Mouse (Mus musculus): ENCODE results near the gene Spata1.

Spata1 gene

DNA sequence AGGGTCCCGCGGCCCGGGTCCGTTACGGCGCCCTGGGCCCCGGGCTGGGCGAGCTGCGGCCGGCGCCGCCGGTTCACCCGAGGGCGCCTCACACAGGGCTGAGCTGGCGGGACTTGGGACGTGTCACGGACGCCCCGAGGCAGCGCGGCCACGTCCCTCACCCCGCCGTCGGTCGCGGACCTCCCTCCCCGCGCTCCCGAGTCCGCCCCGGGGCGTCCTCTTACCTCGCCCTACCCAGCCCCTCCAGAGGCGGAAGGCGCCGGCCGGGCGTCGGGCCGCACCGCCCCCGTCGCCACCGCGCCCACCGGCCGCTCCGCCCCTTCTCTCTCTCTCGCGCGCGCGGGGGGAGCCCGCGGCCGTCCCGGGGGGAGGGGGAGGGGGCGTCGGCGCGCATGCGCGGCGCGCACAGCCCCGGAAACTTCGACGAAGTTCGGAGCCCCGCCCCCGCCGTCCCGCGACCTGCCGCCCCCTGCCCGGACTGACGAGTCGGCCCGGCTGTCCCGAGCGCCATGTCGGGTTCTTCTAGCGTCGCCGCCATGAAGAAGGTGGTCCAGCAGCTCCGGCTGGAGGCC lies at the start of gene Spata1, which contains the start of gene Gng5:
Gene Spata1 (minus strand): TSS at position 323 of the 572 bp plus-strand sequence.
Gene Gng5 (plus strand): TSS at position 377 of the 572 bp plus-strand sequence.
- DNase-seq (ENCODE audit: low read depth) = peak; percentile 70

DNA sequence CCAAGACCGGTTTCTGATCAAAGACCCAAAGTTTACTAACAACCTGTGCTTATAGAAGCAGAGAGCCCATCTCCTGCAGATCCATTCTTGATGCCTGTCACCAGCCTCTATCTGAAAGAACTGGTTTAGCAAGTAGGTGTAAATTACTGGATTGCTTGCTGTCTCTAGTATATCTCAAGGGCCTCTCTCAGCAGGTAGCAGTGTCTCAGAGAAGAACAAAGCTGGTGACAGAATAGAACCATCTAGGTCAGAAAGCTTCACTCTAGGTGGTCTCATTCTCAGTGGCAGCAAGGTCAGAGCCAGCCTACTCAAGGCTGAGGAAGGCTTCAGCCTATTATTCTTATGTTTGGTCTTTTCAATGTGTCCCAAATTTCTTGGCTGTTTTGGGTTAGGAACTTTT lies 44.1 kb upstream of the Spata1 start:
- no peak for DNase-seq (ENCODE audit: low read depth)

DNA sequence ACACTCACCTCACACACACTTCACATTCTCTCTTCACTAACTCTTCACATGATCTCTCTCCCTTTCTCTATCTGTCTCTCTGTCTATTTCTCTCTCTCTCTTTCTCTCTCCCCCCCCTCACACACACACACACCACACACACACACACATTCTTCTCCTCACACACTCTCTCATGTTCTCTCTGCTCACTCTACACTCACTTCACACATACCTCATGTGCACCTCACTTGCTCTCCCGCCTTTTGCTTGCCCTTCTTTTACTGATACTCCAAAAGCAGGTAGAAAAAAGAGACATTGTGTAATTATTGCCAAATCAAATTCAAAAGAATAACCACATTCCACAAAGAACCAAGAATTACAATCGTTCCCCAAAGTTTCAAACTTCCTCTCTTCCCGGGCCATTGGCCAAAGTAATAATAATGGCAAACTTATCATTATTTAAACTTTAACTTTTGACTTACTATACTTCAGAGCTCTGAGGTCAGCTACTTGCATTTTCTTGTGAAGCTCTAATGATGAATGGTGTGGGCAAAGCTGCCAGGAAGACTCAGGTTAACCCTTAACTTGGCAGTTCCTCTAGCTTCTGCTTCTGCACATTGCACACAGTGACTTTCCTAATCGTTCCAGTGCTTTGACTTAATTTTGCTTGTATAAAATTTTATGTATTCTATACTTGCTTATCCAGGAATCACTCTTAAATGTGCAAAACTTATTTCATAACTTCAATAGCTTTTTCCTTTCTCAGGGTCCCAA lies 41.1 kb upstream of the Spata1 start:
- DNase-seq (ENCODE audit: low read depth) = no peak

DNA sequence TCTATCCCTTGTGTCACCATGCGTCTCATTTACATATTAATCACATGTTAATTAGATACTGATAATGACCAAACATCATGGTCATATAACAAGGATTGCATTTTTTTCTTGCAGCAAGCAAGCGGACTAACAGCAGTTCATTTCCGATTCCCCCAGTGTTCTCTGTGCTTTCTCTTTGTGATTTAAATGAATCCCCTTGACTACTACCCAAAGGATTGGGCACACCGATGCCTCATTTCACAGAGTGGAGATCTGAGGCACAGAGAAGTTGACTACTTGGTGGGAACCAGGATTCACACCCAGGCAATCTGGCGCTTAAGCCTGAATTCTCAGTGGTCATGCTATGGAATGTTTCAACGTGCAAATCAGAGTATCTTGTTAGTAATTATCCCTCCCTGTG lies 35.4 kb upstream of the Spata1 start:
- DNase-seq (ENCODE audit: low read depth) = no peak

DNA sequence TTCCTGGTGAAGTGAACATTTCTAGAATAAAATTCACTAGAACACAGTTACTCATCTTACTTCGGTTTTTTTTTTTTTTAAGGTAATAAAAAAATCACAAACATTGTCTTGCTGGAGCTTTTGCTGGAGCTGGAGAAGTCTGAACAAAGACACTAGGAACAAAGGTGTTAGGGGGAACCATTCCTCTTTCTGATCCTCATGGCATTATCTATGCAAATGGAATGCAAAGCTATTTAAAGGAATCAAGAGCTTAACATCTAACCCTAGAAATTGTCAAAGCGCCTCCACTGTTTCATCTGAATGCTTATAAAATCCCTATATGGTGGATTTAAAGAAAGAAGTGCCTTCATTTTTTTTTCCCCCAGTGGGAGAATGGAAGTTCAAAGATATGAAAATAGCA lies 28.8 kb upstream of the Spata1 start:
- no peak for DNase-seq (ENCODE audit: low read depth)

DNA sequence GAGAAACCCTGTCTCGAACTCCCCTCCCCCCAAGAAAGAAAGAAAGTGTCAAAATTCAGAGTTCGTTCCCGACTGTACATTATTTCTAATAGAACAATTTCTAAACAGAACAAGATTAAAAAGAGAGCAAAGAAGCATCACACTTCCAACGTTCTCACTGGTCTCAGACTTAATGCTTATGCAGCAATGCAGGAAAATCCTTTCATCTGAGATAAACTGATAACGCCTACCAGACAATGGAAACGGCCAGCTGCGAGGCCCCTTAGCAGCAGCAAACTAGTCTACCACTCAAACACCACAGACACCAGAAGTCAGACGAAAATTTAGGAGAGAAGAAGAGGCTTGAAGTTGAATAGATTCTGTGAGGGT lies 22.1 kb upstream of the Spata1 start:
- no peak for DNase-seq (ENCODE audit: low read depth)

DNA sequence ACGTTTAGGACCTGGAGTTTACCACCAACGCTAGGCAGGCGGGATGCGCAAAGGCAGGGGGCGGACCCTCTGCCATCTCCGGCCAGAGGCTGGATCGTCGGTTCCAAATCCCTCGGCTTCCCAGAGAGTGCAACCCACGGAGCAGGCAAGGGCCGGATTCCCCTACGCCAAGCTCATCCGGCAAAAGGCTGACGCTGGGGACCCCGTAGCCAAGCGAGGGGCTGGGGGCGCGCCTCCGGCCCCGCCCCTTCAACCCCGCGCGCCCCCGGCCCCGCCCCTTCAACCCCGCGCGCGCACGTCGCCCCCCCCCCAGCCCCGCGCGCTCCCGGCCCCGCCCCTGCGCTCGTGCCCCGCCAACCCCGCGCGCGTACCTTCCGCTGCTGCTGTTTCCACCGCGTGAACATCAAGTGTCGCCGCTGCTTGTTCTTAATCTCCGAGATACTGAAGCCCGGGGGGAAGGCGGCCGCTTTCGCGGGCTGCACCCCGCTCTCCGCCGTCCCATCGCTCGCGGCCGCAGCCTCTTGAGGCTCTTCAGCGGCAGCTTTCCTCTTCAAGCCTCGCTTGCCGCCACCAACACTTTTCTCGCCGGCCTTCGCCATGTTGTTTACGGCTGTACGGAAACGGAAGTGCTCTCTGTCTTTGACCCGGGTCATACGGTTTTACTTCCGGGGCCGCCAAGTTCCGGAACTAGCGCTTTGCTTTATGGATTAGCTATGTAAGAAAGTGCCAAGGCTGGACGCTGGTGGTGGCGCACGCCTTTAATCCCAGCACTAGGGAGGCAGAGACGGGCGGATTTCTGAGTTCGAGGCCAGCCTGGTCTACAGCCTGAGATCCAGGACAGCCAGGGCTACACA lies 21.5 kb upstream of the Spata1 start, which contains the start of gene Rpf1:
Gene Rpf1 (minus strand): TSS at position 632 of the 854 bp plus-strand sequence.
- peak; percentile 88 for DNase-seq (ENCODE audit: low read depth)

DNA sequence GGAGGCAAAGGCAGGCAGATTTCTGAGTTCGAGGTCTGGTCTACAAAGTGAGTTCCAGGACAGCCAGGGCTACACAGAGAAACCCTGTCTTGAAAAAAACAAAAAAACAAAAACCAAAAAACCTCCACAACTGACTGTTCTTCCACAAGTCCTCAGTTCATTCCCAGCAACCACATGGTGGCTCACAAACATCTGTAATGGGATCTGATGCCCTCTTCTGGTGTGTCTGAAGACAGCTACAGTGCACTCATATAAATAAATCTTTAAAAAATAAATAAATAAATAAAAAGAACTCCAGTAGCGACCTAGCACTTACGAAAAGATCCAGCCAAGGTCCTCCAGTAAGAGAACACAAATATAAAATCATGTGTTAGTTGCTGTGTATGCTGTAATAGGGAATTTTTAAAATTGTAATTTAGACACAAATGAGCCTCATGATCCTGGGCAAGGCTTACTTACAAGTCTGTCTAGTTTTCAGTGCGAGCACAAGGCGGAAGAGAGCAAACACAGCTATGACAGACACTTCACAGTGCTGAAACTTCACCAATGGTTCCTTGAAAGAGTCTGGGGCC lies 20.8 kb upstream of the Spata1 start:
- no peak for DNase-seq (ENCODE audit: low read depth)

DNA sequence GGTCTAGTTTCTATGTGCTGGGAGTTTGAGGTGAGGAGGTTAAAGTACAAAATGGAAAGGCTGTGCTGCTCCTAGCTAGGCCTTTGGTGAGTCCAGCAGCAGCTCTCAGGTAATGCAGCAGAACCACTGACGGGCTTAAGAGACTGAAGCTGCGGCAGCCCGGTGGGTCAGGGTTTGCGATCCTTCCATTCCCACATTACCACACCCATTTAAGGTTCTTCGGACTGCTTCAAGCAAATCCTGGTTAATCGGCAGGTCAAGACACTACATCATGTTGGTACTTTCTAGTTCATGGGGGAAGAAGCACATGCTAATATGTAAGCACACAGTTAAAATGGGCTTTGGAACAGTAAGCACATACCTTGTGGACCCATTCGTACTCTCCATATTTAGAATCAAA lies 7.2 kb upstream of the Spata1 start:
- no peak for DNase-seq (ENCODE audit: low read depth)

DNA sequence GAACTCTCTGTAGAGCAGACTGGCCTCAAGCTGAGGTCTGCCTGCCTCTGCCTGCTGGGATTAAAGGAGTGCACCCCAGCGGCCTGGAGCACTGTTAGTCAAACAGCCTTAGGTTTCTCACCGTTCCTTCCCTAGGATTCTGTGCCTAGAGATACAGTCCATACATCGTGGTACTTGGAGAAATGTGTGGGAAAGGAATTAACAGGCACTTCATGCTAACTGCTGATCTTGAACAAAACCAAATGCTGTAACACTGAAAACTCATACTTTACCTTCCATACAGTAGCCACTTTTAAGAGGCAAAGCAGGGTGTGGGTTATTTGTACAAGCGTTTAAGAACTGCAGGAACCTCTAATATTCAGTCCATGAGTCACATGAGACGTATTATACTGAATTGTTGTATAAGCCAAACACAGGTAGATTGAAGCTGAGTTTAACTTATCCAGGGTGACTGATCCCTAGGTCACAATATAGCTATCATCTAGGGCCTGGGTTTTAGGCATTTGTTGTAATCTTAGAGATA lies 2.1 kb upstream of the Spata1 start:
- DNase-seq (ENCODE audit: low read depth) = no peak

DNA sequence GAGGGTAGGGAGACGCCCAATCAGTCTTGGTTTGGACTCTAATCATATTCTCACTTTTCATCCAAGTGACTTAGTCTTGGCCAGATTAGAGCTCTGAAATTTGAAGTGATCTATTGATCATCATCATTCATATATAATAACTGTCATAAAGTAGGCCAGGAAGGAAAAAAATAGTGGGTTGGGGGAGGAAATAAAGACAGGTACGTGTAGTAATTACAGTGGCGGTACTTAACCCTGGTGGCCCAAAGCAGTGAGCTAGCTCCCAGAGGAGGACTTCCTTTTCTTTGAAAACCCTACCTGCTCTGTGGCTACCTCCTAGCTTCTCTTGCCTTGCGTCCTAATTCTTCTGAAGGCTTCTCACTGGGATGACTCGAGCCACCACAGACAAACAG lies 1.3 kb upstream of the Spata1 start:
- DNase-seq (ENCODE audit: low read depth) = no peak

DNA sequence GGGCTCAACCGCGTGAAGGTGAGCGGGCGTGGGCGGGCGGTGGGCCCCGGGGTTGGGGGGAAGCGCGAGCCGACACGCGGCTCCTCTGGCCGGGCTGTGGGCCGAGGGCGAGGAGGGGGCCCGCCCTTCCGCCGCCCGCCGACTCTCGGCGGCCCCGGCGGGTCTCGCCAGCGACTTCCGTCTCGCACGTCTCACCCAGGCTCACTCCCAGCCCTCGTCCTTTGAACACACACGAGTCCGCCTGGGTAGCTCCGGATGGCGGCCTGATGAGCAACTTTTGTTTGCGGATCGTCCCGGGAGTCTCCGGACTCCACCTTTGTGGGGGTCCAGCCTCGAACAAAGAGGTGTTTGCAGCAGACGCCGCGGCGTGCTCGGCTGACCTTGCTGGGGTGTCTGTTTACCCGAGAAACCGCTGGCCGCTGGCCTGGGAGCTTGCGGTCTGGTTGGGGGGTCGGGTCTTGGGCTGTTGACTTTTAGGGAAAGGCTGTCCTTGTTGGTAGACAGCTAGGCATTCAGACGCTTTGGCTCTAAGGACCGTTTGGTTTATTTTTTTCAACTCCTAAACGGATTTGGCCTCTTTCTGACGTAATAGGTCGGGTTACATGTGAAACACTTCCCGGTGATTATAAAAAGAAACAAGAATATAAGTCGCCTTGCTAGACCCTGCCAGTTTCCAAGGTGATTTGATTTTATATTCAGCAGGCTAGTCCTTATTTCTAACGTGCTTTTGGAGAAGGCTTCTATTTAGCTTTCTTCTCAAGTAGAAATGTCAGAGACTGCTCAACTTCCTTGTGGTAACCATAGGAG lies 653 bp upstream of the Spata1 start:
- DNase-seq (ENCODE audit: low read depth) = no peak

DNA sequence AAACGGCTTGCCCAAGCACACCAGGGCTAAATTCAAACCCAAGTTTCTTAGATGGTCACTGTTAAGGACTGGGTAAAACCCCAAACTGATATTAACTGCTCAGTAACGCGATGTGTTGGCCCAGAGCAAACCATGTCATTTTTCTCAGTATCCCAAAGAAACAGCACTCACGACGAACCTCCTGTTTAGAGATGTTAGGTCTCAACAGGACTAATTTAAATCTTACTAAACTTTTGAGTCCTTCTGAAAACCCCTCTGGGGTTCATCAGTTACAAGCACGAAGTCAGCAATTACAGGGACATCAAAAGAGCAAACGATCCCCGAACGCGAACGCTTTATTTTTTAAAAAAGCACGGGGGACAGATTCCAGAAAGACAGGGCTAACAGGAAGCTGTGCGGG lies 564 bp downstream of the Spata1 start:
- DNase-seq (ENCODE audit: low read depth) = no peak

DNA sequence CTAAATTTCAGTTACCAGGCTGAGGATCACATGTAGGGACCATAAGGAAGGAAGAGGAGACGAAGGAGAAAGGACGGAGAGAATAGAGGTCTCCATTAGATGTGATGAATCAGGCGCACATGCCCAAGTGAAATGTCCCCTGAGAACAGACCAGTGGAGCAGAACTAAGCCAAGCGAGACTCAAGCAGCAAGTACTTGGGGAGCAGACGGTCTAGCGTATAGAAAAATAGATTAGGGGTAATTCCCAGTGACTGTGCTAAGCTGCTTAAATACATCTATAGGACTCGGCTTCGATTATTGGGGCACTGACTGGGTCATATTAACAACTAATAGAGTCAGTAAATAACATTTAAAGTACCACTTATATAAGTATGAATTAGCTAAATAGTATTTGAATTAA lies 4.6 kb downstream of the Spata1 start:
- no peak for DNase-seq (ENCODE audit: low read depth)

DNA sequence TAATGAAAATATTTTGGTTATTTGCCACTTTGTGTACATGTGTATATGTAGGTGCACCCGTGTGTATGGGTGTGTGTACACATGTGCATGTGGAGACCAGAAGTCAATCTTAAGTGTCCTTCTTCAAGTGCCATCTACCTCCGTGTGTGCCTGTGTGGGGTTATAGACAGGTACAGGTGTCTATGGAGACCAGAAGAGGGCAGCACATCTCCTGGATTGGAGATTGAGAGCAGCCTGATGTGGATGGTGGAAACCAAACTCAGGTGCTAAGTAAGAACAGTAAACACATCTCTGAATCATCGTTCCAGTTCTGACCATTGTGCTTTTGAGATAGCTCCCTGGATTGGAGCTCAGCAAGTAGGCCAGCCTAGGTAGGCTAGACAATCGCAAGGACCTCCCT lies 13.1 kb downstream of the Spata1 start:
- no peak for DNase-seq (ENCODE audit: low read depth)

DNA sequence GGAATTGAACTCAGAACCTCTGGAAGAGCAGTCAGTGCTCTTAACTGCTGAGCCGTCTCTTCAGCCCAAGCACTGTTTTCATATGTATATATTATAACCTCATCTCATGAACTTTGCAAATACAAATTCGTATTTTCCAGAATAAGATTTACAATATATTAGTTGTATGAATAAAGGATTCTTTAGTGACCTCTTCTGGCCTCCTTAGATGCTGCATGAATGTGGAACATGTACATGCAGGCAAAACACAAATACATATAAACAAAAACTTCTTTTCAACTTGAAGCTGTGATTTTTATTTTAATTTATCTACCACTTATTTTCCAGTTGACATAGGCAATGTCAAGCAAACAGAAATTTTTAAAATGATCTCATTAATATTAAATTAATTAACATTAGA lies 17.5 kb downstream of the Spata1 start:
- no peak for DNase-seq (ENCODE audit: low read depth)

DNA sequence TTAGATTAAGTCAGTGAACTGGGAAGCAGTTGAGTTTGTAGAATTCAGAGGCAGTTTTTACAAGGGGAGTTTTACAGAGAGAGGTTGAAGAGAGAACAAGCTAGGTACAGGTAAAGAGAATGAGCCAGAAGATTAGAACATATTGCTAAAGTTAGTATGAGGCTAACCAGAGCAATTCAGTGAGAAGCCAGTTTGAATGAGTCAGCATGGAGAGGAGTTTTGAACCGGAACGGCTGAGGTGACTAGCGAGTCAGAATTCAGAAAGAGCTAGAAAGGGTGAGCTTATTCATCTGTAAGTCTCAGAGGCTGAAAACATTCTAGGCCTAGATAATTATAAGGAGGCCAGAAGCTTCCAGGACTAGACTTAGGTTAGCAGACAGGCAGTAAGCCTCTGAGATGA lies 25.1 kb downstream of the Spata1 start:
- DNase-seq (ENCODE audit: low read depth) = no peak

DNA sequence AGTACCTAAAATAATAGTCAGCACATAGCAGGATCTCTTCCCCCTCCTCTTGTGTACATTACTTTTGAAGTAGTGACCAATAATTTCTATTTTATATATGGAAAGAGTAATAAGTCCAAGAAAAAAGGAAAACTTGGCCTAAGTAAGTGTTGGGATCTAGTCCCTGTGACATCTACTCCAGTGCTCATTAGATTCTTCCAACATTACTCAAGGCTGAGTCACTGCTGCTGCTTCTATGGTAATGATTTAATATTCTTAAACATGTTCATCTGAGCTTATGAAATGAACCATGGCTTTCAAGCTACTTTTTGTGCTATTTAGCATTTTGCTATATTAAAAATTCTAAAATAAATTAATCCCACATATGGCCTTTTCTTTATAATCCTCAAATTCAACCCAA lies 25.8 kb downstream of the Spata1 start:
- DNase-seq (ENCODE audit: low read depth) = no peak

DNA sequence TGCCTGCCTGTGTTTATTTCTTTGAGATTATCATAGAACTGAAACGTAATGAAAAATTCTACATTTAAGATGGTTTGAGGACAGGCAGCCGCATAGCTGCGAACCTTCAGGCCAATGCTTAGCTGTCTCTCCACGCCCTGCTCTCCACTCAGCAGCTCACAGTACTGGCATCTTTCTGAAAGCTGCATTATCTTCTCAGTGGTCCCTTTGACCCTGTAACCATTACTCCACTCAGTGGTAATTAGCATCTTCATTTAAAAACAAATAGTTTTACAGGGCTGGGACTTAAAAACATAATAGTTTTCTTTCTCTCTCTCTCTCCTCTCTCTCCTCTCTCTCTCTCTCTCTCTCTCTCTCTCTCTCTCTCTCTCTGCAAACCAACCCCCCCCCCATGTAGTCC lies 26.9 kb downstream of the Spata1 start:
- no peak for DNase-seq (ENCODE audit: low read depth)

DNA sequence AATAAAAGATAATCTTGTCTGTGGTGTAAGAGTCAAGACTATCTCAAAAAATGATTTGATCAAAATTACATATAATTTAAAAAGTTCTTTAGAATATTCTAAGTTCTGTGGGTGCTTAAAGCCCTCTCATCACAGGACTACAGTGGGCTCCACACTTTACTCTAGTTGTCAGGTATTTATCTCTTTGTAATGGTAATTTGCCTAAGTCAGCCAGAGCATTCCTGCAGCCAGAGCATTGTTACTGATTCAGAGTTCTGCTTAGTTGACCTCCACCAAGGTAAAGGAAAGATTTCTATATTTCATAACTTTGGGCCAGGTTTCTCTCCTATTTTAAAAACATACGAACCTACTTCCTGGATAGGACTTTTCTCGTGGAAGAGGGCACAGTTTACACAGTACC lies 30.3 kb downstream of the Spata1 start:
- no peak for DNase-seq (ENCODE audit: low read depth)

DNA sequence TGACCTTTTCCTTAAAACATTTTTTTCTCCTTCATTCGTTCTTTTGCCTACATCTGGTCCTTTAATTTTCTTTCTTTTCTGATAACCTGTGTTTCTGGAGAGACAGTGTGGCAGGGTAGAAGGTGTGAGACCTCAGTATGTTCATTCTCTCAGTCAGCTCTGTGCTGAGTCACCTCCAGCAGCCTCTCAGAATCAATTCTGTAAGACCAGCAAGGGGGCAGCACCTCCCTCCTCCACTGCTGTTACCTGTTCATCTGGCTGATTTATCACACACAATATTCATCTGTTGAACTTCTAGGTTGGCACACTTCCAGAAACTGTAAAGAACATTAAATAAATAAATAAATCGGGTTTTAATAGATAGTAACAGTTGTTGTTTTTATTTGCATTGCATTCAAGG lies 36.6 kb downstream of the Spata1 start:
- no peak for DNase-seq (ENCODE audit: low read depth)

DNA sequence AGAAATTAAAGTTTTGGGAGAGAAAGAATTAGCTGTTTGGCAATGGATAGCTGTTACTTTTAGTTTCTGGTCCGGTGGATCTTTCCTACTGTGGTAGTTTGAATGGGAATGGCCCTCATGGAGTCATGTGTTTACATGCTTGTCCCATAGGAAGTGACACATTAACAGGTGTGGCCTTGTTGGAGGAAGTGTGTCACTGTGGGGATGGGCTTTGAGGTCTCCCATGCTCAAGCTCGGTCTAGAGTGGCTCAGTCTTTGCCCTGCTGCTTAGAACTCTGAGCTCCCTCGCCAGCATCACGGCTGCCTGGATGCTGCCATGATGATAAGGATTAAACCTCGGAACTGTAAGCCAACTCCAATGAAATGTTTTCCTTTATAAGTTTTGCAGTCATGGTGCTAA lies 48.2 kb downstream of the Spata1 start:
- no peak for DNase-seq (ENCODE audit: low read depth)
